ENCODE assay signal across 21 mouse cellular contexts in the genomic region with DNA sequence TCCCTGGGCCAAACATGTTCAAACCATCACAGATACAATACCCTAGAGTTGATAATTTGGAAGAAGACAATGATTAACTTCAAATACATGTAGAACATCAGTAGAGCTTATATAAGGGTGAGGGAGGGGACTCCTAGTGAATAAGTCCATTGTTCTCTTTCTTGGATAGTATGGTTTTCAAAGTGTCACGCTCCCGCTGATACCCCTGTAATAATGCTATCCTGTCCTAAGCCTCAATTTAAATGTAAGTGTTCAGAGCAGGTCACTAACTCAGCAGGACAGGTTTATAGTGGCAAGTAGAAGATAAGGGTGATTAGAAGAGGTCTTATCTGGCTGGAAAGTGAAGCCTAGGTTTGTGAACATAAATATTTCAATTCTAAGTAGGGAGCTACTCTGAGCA.
DNase-seq lines count a peak whose midpoint lies in the region; ATAC-seq and TF ChIP-seq lines count a peak whose summit lies in the region.
"Had no signal": no experiment of that assay in that cellular context is flagged by ENCODE, and none has a peak within 500 bp of the region (broad histone marks: within the 10 kb centered on the region; RNA-seq: fewer than 3 reads in every experiment).

No protein-coding gene starts in this region.

- whole genome bisulfite sequencing in intestine, embryonic 14.5 days = 85% methylated on average over 2 of the region's 2 CpGs
- WGBS in intestine, postnatal 0 days = 37% methylated on average over 2 of the region's 2 CpGs
- 66% methylated on average over 2 of the region's 2 CpGs for WGBS in intestine, embryonic 15.5 days
- 73% methylated on average over 2 of the region's 2 CpGs for WGBS in intestine, embryonic 16.5 days

- no peaks in the 10 kb centered on the region for H3K9me3 ChIP-seq in intestine, embryonic 14.5 days (ENCODE audit: control insufficient read depth, low read length)
- no peaks in the 10 kb centered on the region for H3K9me3 ChIP-seq in intestine, postnatal 0 days (ENCODE audit: control insufficient read depth)
- H3K9me3 ChIP-seq in intestine, embryonic 15.5 days = no peaks in the 10 kb centered on the region
- no peaks in the 10 kb centered on the region for H3K9me3 ChIP-seq in intestine, embryonic 16.5 days (ENCODE audit: control insufficient read depth, low read length)

- no peaks in the 10 kb centered on the region for H3K4me1 ChIP-seq in intestine, embryonic 14.5 days (replicated peaks; ENCODE audit: control insufficient read depth, insufficient read depth, low read length)
- H3K4me1 ChIP-seq in intestine, postnatal 0 days (replicated peaks; ENCODE audit: control insufficient read depth, insufficient read depth, low read length) = no peaks in the 10 kb centered on the region
- H3K4me1 ChIP-seq in intestine, embryonic 15.5 days (replicated peaks) = no peaks in the 10 kb centered on the region
- no peaks in the 10 kb centered on the region for H3K4me1 ChIP-seq in intestine, embryonic 16.5 days (ENCODE audit: control insufficient read depth, insufficient read depth, low read length)

- no peaks in the 10 kb centered on the region for H3K27me3 ChIP-seq in intestine, embryonic 14.5 days (replicated peaks; ENCODE audit: control insufficient read depth, insufficient read depth, low read length)
- H3K27me3 ChIP-seq in intestine, postnatal 0 days (replicated peaks; ENCODE audit: control insufficient read depth, insufficient read depth, low read length) = no peaks in the 10 kb centered on the region
- no peaks in the 10 kb centered on the region for H3K27me3 ChIP-seq in intestine, embryonic 15.5 days (replicated peaks)
- H3K27me3 ChIP-seq in intestine, embryonic 16.5 days (replicated peaks; ENCODE audit: control insufficient read depth, insufficient read depth, low read length) = no peaks in the 10 kb centered on the region
- H3K27me3 ChIP-seq: CH12.LX, Patski had no signal

- H3K27ac ChIP-seq in intestine, embryonic 14.5 days (ENCODE audit: low read depth) = no peak overlapping the region
- H3K27ac ChIP-seq in intestine, postnatal 0 days (ENCODE audit: low read depth, low read length) = no peak overlapping the region
- no peak overlapping the region for H3K27ac ChIP-seq in intestine, embryonic 15.5 days
- no peak overlapping the region for H3K27ac ChIP-seq in intestine, embryonic 16.5 days (ENCODE audit: low read length)

- H3K4me3 ChIP-seq in intestine, embryonic 14.5 days (ENCODE audit: low read depth, low read length) = no peak overlapping the region
- no peak overlapping the region for H3K4me3 ChIP-seq in intestine, postnatal 0 days (ENCODE audit: low read depth, low read length)
- no peak overlapping the region for H3K4me3 ChIP-seq in intestine, embryonic 15.5 days (replicated peaks)
- H3K4me3 ChIP-seq in intestine, embryonic 16.5 days (ENCODE audit: low read length) = no peak overlapping the region

- H3K4me2 ChIP-seq in intestine, embryonic 14.5 days (ENCODE audit: low read length) = no peak overlapping the region
- no peak overlapping the region for H3K4me2 ChIP-seq in intestine, postnatal 0 days (replicated peaks; ENCODE audit: low read depth)
- no peak overlapping the region for H3K4me2 ChIP-seq in intestine, embryonic 15.5 days (replicated peaks)
- H3K4me2 ChIP-seq in intestine, embryonic 16.5 days (ENCODE audit: low read depth, low read length) = no peak overlapping the region

- H3K36me3 ChIP-seq in intestine, embryonic 14.5 days (ENCODE audit: control insufficient read depth, insufficient read depth, low read length) = no peaks in the 10 kb centered on the region
- no peaks in the 10 kb centered on the region for H3K36me3 ChIP-seq in intestine, postnatal 0 days (ENCODE audit: control insufficient read depth, insufficient read depth)
- H3K36me3 ChIP-seq in intestine, embryonic 15.5 days = no peaks in the 10 kb centered on the region
- H3K36me3 ChIP-seq in intestine, embryonic 16.5 days (ENCODE audit: control insufficient read depth, insufficient read depth, low read length) = no peaks in the 10 kb centered on the region
- H3K36me3 ChIP-seq: G1E had no signal

- no peak for DNase-seq in intestine, embryonic 14.5 days (ENCODE audit: low spot score)
- no peak for DNase-seq in kidney, adult 9 months
- DNase-seq: adrenal gland, adult 2 months; adrenal gland, adult 8-10 months; adrenal gland, postnatal 10 days; adrenal gland, postnatal 14 days; adrenal gland, postnatal 25 days; adrenal gland, postnatal 36 days; B cell, adult 2 months; cerebellum, adult 11 months; cerebellum, adult 11-12 months; cerebellum, adult 18-20 months had no signal

- ATAC-seq in intestine, embryonic 14.5 days (replicated peaks; ENCODE audit: low FRiP score, low TSS enrichment, low read depth) = 0 out of 2 replicates have a peak, but pooled peaks have one; percentile 64
- ATAC-seq in intestine, postnatal 0 days = no peak
- peak; percentile 70 for ATAC-seq in intestine, embryonic 15.5 days
- ATAC-seq in intestine, embryonic 16.5 days = peak; percentile 76
- no peak for ATAC-seq in inflammation-experienced regulatory T-cells, adult 6 months
- ATAC-seq: activated CD4-positive, CD25-positive, alpha-beta regulatory T cell, adult 4 months; CD4-positive, CD25-positive, alpha-beta regulatory T cell, adult 4 months; Patski had no signal

- H3K9ac ChIP-seq in intestine, embryonic 14.5 days (ENCODE audit: low read length) = no peak overlapping the region
- no peak overlapping the region for H3K9ac ChIP-seq in intestine, postnatal 0 days (ENCODE audit: low read depth, low read length)
- H3K9ac ChIP-seq in intestine, embryonic 15.5 days = no peak overlapping the region
- no peak overlapping the region for H3K9ac ChIP-seq in intestine, embryonic 16.5 days (ENCODE audit: low read depth, low read length)

- TF ChIP-seq CTCF in intestine, postnatal 0 days (IDR thresholded peaks at IDR 0.05; ENCODE audit: low read depth) = no peak

Comparison
In these comparisons a context has a peak if more than half of its experiments do, and no peak if none do; other contexts are left out.
1. ATAC-seq: peak in intestine, embryonic 14.5 days (single experiment), intestine, embryonic 15.5 days (single experiment) and intestine, embryonic 16.5 days (single experiment); none in intestine, postnatal 0 days (single experiment) and inflammation-experienced regulatory T-cells, adult 6 months (single experiment).